Mouse (Mus musculus) small intestine, adult 2 months (tissue): Measurements from ENCODE around the gene Slc16a8. TPM values are rescaled to one million over a fixed set of nuclear protein-coding genes. Genes with fewer than 3 reads are reported as not detected.

ENCODE experiments used
- H3K27ac ChIP-seq: fragments of 200-500 bp; 2 replicates; pipeline ENCODE4 v1.5.1; 2012; ENCODE audit warnings: low read depth, low read length, control low read depth, inconsistent platforms; ENCODE audit not compliant: insufficient read depth
- H3K27me3 ChIP-seq: fragments of 200-500 bp; 2 replicates; pipeline ENCODE4 v1.6.1; 2012; ENCODE audit warnings: mild to moderate bottlenecking, moderate library complexity, low read length, inconsistent platforms; ENCODE audit not compliant: control insufficient read depth, insufficient read depth
- H3K36me3 ChIP-seq: fragments of 200-500 bp; 2 replicates; pipeline ENCODE4 v1.6.1; 2012; ENCODE audit warnings: mild to moderate bottlenecking, low read length, control low read depth, inconsistent platforms; ENCODE audit not compliant: control insufficient read depth, insufficient read depth
- H3K4me1 ChIP-seq: fragments of 200-500 bp; 2 replicates; pipeline ENCODE4 v1.6.1; 2012; ENCODE audit warnings: low read length, inconsistent platforms, mixed read lengths; ENCODE audit not compliant: control insufficient read depth, insufficient read depth, insufficient read length
- H3K4me3 ChIP-seq: fragments of 200-500 bp; 2 replicates; pipeline ENCODE4 v1.5.1; 2012; ENCODE audit warnings: low read depth, mild to moderate bottlenecking, control low read depth, inconsistent platforms, low read length, moderate library complexity
- CTCF ChIP-seq: fragments of 200-500 bp; IDR thresholded peaks from 2 replicates; pipeline ENCODE4 v1.5.1; 2012; ENCODE audit warnings: low read depth, mild to moderate bottlenecking, control low read depth, inconsistent platforms, low read length, moderate library complexity, mixed read lengths; ENCODE audit not compliant: insufficient replicate concordance, insufficient read length; ENCODE audit errors: extremely low read depth
- POLR2A ChIP-seq: fragments of 200-500 bp; IDR thresholded peaks from 2 replicates; pipeline ENCODE4 v1.6.1; 2012; ENCODE audit warnings: low read depth, mild to moderate bottlenecking, control low read depth, inconsistent platforms, low read length, moderate library complexity
- WGBS: fragments of 180-500 bp; shearing (Covaris S2); methylation state at CpG from one replicate; pipeline ENCODE4 v1.1.7; 2018; 5-methylcytosine and 5-hydroxymethylcytosine counted together
- polyA plus RNA-seq: library from polyadenylated mRNA; depleted of rRNA; stranded (reverse); fragments of >200 nt; gene quantifications from 2 replicates; pipeline ENCODE4 v1.2.3, GENCODE M21; 2012; rRNA removed

Slc16a8 gene
- 0.75 and 2.6 TPM in 2 replicates for polyA plus RNA-seq

GRCm38 (mm10) chr15:79254661-79255060, at the start of gene Slc16a8:
Slc16a8 (minus strand) TSS chr15:79254761.
- Histone ChIP-seq H3K27ac (no peak within 1 kb of the TSS), H3K4me3 (no peak within 1 kb of the TSS), H3K4me1 (peaks cover 15% of the 10 kb centered on the region), H3K36me3 (peaks cover 18% of the 10 kb centered on the region), H3K27me3 (0 out of 2 replicates have a peak, but pooled peaks cover 3% of the 10 kb centered on the region)
- WGBS, result 52% methylated on average over 3 of the region's 3 CpGs
- no peak for TF ChIP-seq POLR2A
- no peak for TF ChIP-seq CTCF

- 93% methylated on average over 8 of the region's 8 CpGs for WGBS
- Histone ChIP-seq H3K4me3 (no peak overlapping the region), H3K4me1 (no peaks in the 10 kb centered on the region), H3K27me3 (no peaks in the 10 kb centered on the region), H3K36me3 (peaks cover 12% of the 10 kb centered on the region), H3K27ac (no peak overlapping the region)
- TF ChIP-seq CTCF (no peak), POLR2A (no peak)
Observed at GRCm38 (mm10) chr15:79303725-79304124, 49.2 kb upstream of the Slc16a8 start.

- Histone ChIP-seq H3K4me3 (no peak overlapping the region), H3K27ac (no peak overlapping the region), H3K36me3 (peaks cover 2% of the 10 kb centered on the region), H3K4me1 (no peaks in the 10 kb centered on the region), H3K27me3 (no peaks in the 10 kb centered on the region)
- TF ChIP-seq POLR2A, result no peak
- TF ChIP-seq CTCF, result no peak
- WGBS, result 87% methylated on average over 2 of the region's 2 CpGs
Observed at GRCm38 (mm10) chr15:79299563-79300155, 45.1 kb upstream of the Slc16a8 start.

GRCm38 (mm10) chr15:79298553-79298952, 44.0 kb upstream of the Slc16a8 start:
- WGBS, result 91% methylated on average over 6 of the region's 6 CpGs

GRCm38 (mm10) chr15:79292779-79293178, 38.2 kb upstream of the Slc16a8 start:
- Histone ChIP-seq H3K27me3 (no peaks in the 10 kb centered on the region), H3K27ac (no peak overlapping the region), H3K4me1 (no peaks in the 10 kb centered on the region), H3K36me3 (peaks cover 3% of the 10 kb centered on the region; the same call in 1 of the 2 replicates), H3K4me3 (no peak overlapping the region)
- TF ChIP-seq CTCF (no peak), POLR2A (no peak)
- 86% methylated on average over 9 of the region's 9 CpGs for WGBS

More at GRCm38 (mm10) chr15:79298553-79298952, 44.0 kb upstream of the Slc16a8 start:
- Histone ChIP-seq H3K27me3 (no peaks in the 10 kb centered on the region), H3K36me3 (no peaks in the 10 kb centered on the region), H3K27ac (no peak overlapping the region), H3K4me1 (no peaks in the 10 kb centered on the region), H3K4me3 (no peak overlapping the region)
- no peak for TF ChIP-seq CTCF
- TF ChIP-seq POLR2A, result no peak

GRCm38 (mm10) chr15:79290340-79290739, 35.8 kb upstream of the Slc16a8 start:
- Histone ChIP-seq H3K27me3 (no peaks in the 10 kb centered on the region), H3K36me3 (peaks cover 7% of the 10 kb centered on the region; the same call in 1 of the 2 replicates), H3K4me1 (peaks cover 13% of the 10 kb centered on the region), H3K4me3 (no peak overlapping the region), H3K27ac (no peak overlapping the region)
- WGBS, result 81% methylated on average over 3 of the region's 3 CpGs
- TF ChIP-seq CTCF, result no peak
- TF ChIP-seq POLR2A, result no peak

- Histone ChIP-seq H3K4me1 (peaks cover 13% of the 10 kb centered on the region), H3K27me3 (no peaks in the 10 kb centered on the region), H3K36me3 (peaks cover 7% of the 10 kb centered on the region; the same call in 1 of the 2 replicates), H3K4me3 (no peak overlapping the region), H3K27ac (no peak overlapping the region)
- 96% methylated on average over 12 of the region's 12 CpGs for WGBS
- TF ChIP-seq POLR2A, result no peak
- TF ChIP-seq CTCF, result no peak
Observed at GRCm38 (mm10) chr15:79289441-79289840, 34.9 kb upstream of the Slc16a8 start.
